Mouse (Mus musculus): ENCODE results near the gene Slc1a3. TPM values are rescaled to one million over a fixed set of nuclear protein-coding genes. Genes with fewer than 3 reads are reported as not detected.

Gene Slc1a3
- polyA plus RNA-seq, 1 experiment from 2014 or later: 25.7 TPM

- no peak overlapping the region for H3K4me3 ChIP-seq
- no peaks in the 10 kb centered on the region for H3K9me3 ChIP-seq
- peaks cover 38% of the 10 kb centered on the region for H3K36me3 ChIP-seq (replicated peaks)
- no peak for DNase-seq (ENCODE audit: low spot score)
- H3K27me3 ChIP-seq (replicated peaks; ENCODE audit: low read depth, poor library complexity, severe bottlenecking): no peaks in the 10 kb centered on the region
- 68% methylated on average over 2 of the region's 2 CpGs for WGBS
- no peaks in the 10 kb centered on the region for H3K4me1 ChIP-seq
- H3K27ac ChIP-seq (replicated peaks): no peak overlapping the region
These were observed 70.7 kb downstream of the Slc1a3 start for GRCm38 (mm10) chr15:8639856-8640255.

- 92% methylated on average over 15 of the region's 15 CpGs for WGBS
These were observed 71.8 kb downstream of the Slc1a3 start for GRCm38 (mm10) chr15:8638568-8639325.

GRCm38 (mm10) chr15:8637283-8637682, 73.3 kb downstream of the Slc1a3 start:
- Histone ChIP-seq H3K27ac (replicated peaks) (no peak overlapping the region), H3K4me1 (peaks cover 8% of the 10 kb centered on the region), H3K4me3 (no peak overlapping the region), H3K27me3 (replicated peaks; ENCODE audit: low read depth, poor library complexity, severe bottlenecking) (no peaks in the 10 kb centered on the region), H3K9me3 (no peaks in the 10 kb centered on the region), H3K36me3 (replicated peaks) (peaks cover 31% of the 10 kb centered on the region)
- 87% methylated on average over 2 of the region's 2 CpGs for WGBS
- no peak for DNase-seq (ENCODE audit: low spot score)

More at GRCm38 (mm10) chr15:8638568-8639325, 71.8 kb downstream of the Slc1a3 start:
- H3K9me3 ChIP-seq: no peaks in the 10 kb centered on the region
- no peaks in the 10 kb centered on the region for H3K4me1 ChIP-seq
- H3K27me3 ChIP-seq (replicated peaks; ENCODE audit: low read depth, poor library complexity, severe bottlenecking): no peaks in the 10 kb centered on the region
- no peak overlapping the region for H3K4me3 ChIP-seq
- no peak for DNase-seq (ENCODE audit: low spot score)
- H3K36me3 ChIP-seq (replicated peaks): peaks cover 38% of the 10 kb centered on the region
- no peak overlapping the region for H3K27ac ChIP-seq (replicated peaks)

GRCm38 (mm10) chr15:8635974-8636373, 74.6 kb downstream of the Slc1a3 start:
- Histone ChIP-seq H3K9me3 (no peaks in the 10 kb centered on the region), H3K36me3 (replicated peaks) (peaks cover 27% of the 10 kb centered on the region), H3K4me1 (peaks cover 17% of the 10 kb centered on the region), H3K27me3 (replicated peaks; ENCODE audit: low read depth, poor library complexity, severe bottlenecking) (peaks cover 2% of the 10 kb centered on the region; the same call in 1 of the 2 replicates), H3K4me3 (no peak overlapping the region), H3K27ac (replicated peaks) (no peak overlapping the region)
- WGBS: 93% methylated on average over 15 of the region's 15 CpGs
- no peak for DNase-seq (ENCODE audit: low spot score)

- Histone ChIP-seq H3K27me3 (replicated peaks; ENCODE audit: low read depth, poor library complexity, severe bottlenecking) (peaks cover 11% of the 10 kb centered on the region), H3K36me3 (replicated peaks) (peaks cover 21% of the 10 kb centered on the region), H3K4me1 (peaks cover 29% of the 10 kb centered on the region), H3K4me3 (no peak overlapping the region), H3K27ac (replicated peaks) (no peak overlapping the region), H3K9me3 (no peaks in the 10 kb centered on the region)
- DNase-seq (ENCODE audit: low spot score): no peak
- 84% methylated on average over 4 of the region's 4 CpGs for WGBS
These were observed 75.8 kb downstream of the Slc1a3 start for GRCm38 (mm10) chr15:8634807-8635206.

- no peak overlapping the region for H3K4me3 ChIP-seq
- no peaks in the 10 kb centered on the region for H3K9me3 ChIP-seq
- DNase-seq (ENCODE audit: low spot score): no peak
- H3K36me3 ChIP-seq (replicated peaks): peaks cover 21% of the 10 kb centered on the region
- H3K27ac ChIP-seq (replicated peaks): no peak overlapping the region
- WGBS: 74% methylated on average over 3 of the region's 3 CpGs
- H3K27me3 ChIP-seq (replicated peaks; ENCODE audit: low read depth, poor library complexity, severe bottlenecking): peaks cover 11% of the 10 kb centered on the region
- peaks cover 33% of the 10 kb centered on the region for H3K4me1 ChIP-seq
These were observed 76.2 kb downstream of the Slc1a3 start for GRCm38 (mm10) chr15:8634355-8634754.

GRCm38 (mm10) chr15:8633375-8633774, 77.2 kb downstream of the Slc1a3 start:
- H3K27ac ChIP-seq (replicated peaks): peak overlapping the region; percentile 77
- no peaks in the 10 kb centered on the region for H3K9me3 ChIP-seq
- peak; percentile 60 for DNase-seq (ENCODE audit: low spot score)
- WGBS: 63% methylated on average over 6 of the region's 6 CpGs
- peaks cover 12% of the 10 kb centered on the region for H3K36me3 ChIP-seq (replicated peaks)
- peaks cover 39% of the 10 kb centered on the region for H3K4me1 ChIP-seq
- no peak overlapping the region for H3K4me3 ChIP-seq
- H3K27me3 ChIP-seq (replicated peaks; ENCODE audit: low read depth, poor library complexity, severe bottlenecking): peaks cover 11% of the 10 kb centered on the region

GRCm38 (mm10) chr15:8632361-8632760, 78.2 kb downstream of the Slc1a3 start:
- H3K9me3 ChIP-seq: no peaks in the 10 kb centered on the region
- H3K36me3 ChIP-seq (replicated peaks): peaks cover 6% of the 10 kb centered on the region; the same call in 1 of the 2 replicates
- H3K27ac ChIP-seq (replicated peaks): peak overlapping the region; percentile 77
- DNase-seq (ENCODE audit: low spot score): peak; percentile 86
- H3K4me1 ChIP-seq: peaks cover 47% of the 10 kb centered on the region
- no peak overlapping the region for H3K4me3 ChIP-seq
- H3K27me3 ChIP-seq (replicated peaks; ENCODE audit: low read depth, poor library complexity, severe bottlenecking): peaks cover 19% of the 10 kb centered on the region
- 3% methylated on average over 10 of the region's 10 CpGs for WGBS

GRCm38 (mm10) chr15:8629317-8629831, 81.2 kb downstream of the Slc1a3 start:
- H3K27ac ChIP-seq (replicated peaks): peak overlapping the region; percentile 82
- H3K36me3 ChIP-seq (replicated peaks): no peaks in the 10 kb centered on the region
- H3K4me1 ChIP-seq: peaks cover 52% of the 10 kb centered on the region
- peak; percentile 86 for DNase-seq (ENCODE audit: low spot score)
- H3K4me3 ChIP-seq: peak overlapping the region; percentile 58
- under 1% methylated on average over 13 of the region's 13 CpGs for WGBS
- H3K27me3 ChIP-seq (replicated peaks; ENCODE audit: low read depth, poor library complexity, severe bottlenecking): peaks cover 31% of the 10 kb centered on the region
- H3K9me3 ChIP-seq: no peaks in the 10 kb centered on the region

GRCm38 (mm10) chr15:8628150-8628549, 82.4 kb downstream of the Slc1a3 start:
- H3K4me3 ChIP-seq: peak overlapping the region; percentile 51; the same call in 1 of the 2 replicates
- WGBS: 62% methylated on average over 8 of the region's 8 CpGs

GRCm38 (mm10) chr15:8627097-8627537, 83.4 kb downstream of the Slc1a3 start:
- WGBS: 2% methylated on average over 15 of the region's 15 CpGs
- Histone ChIP-seq H3K4me3 (peak overlapping the region; percentile 51), H3K36me3 (replicated peaks) (no peaks in the 10 kb centered on the region), H3K9me3 (no peaks in the 10 kb centered on the region), H3K27me3 (replicated peaks; ENCODE audit: low read depth, poor library complexity, severe bottlenecking) (peaks cover 31% of the 10 kb centered on the region), H3K27ac (replicated peaks) (no peak overlapping the region; the same call in 1 of the 2 replicates), H3K4me1 (peaks cover 42% of the 10 kb centered on the region)
- DNase-seq (ENCODE audit: low spot score): peak; percentile 77

More at GRCm38 (mm10) chr15:8628150-8628549, 82.4 kb downstream of the Slc1a3 start:
- Histone ChIP-seq H3K27ac (replicated peaks) (no peak overlapping the region), H3K4me1 (peaks cover 52% of the 10 kb centered on the region), H3K9me3 (no peaks in the 10 kb centered on the region), H3K36me3 (replicated peaks) (no peaks in the 10 kb centered on the region), H3K27me3 (replicated peaks; ENCODE audit: low read depth, poor library complexity, severe bottlenecking) (peaks cover 31% of the 10 kb centered on the region)
- no peak for DNase-seq (ENCODE audit: low spot score)

GRCm38 (mm10) chr15:8625370-8625769, 85.2 kb downstream of the Slc1a3 start:
- peaks cover 29% of the 10 kb centered on the region for H3K4me1 ChIP-seq
- H3K9me3 ChIP-seq: no peaks in the 10 kb centered on the region
- 52% methylated on average over 7 of the region's 7 CpGs for WGBS
- DNase-seq (ENCODE audit: low spot score): peak; percentile 59
- no peak overlapping the region for H3K4me3 ChIP-seq
- H3K27me3 ChIP-seq (replicated peaks; ENCODE audit: low read depth, poor library complexity, severe bottlenecking): peaks cover 23% of the 10 kb centered on the region
- no peaks in the 10 kb centered on the region for H3K36me3 ChIP-seq (replicated peaks)
- H3K27ac ChIP-seq (replicated peaks): no peak overlapping the region

- no peak overlapping the region for H3K27ac ChIP-seq (replicated peaks)
- H3K4me1 ChIP-seq: peaks cover 14% of the 10 kb centered on the region
- peaks cover 20% of the 10 kb centered on the region for H3K27me3 ChIP-seq (replicated peaks; ENCODE audit: low read depth, poor library complexity, severe bottlenecking)
- no peaks in the 10 kb centered on the region for H3K9me3 ChIP-seq
- H3K4me3 ChIP-seq: no peak overlapping the region
- no peaks in the 10 kb centered on the region for H3K36me3 ChIP-seq (replicated peaks)
- peak; percentile 35 for DNase-seq (ENCODE audit: low spot score)
These were observed 86.7 kb downstream of the Slc1a3 start for GRCm38 (mm10) chr15:8623879-8624278.

Data from embryonic facial prominence, embryonic 10.5 days (tissue).